Mouse (Mus musculus) layer of hippocampus, adult 11-12 months (tissue): ENCODE data around the gene Gas8.
"Not testable (repeated sequence)": the region's sequence is repeated elsewhere in the genome, so short reads cannot be mapped to it uniquely, and the experiment has no call there.

Experiments
- DNase-seq: peaks from one replicate; pipeline ENCODE4 v3.0.0; 2022; ENCODE audit warnings: low spot score

Gene Gas8

GRCm38 (mm10) chr8:123518667-123519066 lies at the start of gene Gas8:
Gene Gas8 (plus strand): TSS chr8:123518834.
- peak; percentile 93 for DNase-seq

DNA sequence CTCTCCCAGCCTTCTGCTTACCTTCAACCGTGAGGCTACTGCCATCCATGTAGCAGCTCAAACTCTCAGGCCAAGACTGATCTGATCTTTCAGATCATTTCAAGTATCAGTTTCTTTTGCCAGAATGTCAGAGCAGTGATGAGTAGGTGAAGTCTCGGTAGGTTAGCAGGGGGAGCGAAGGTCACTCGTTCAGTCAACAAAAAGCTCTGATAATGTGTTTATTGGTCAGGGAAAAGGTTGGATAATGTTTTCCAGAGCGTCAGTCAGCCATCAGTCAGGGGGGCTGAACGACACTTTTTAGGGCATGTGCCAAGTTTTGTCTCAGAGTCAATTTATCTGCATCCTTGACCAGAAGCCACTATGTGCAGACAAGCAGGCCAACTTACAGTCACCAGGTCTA lies 45.6 kb upstream of the Gas8 start:
- not testable (repeated sequence) for DNase-seq

- DNase-seq = not testable (repeated sequence)
Measured at GRCm38 (mm10) chr8:123474549-123474948, 44.1 kb upstream of the Gas8 start.

- peak; percentile 28 for DNase-seq
Measured at GRCm38 (mm10) chr8:123476911-123477736, 41.5 kb upstream of the Gas8 start.

GRCm38 (mm10) chr8:123477737-123478258 lies 40.8 kb upstream of the Gas8 start, which contains the start of gene Afg3l1:
Gene Afg3l1 (plus strand): TSS chr8:123477903.
- peak; percentile 94 for DNase-seq

GRCm38 (mm10) chr8:123478456-123479218 lies 40.0 kb upstream of the Gas8 start:
- DNase-seq = peak; percentile 19

DNA sequence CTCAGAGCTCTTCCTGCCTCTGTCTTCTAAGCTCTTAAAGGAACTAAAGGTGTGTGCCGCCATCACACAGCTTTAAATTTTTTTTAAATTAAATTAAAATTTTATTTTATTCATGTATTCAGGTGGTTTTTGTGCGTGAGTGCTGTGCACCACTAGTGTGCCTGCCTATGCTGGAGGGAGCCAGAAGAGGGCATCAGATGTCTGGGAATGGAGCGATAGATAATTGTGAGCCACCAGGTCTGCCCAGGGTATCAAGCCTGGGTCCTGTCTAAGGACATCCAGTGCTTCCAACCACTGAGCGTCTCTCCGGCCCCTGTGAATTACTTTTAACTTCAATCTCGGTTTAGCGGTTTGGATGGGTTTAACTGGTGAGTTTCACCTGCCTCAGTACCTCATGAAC lies 36.0 kb upstream of the Gas8 start:
- DNase-seq = no peak

DNA sequence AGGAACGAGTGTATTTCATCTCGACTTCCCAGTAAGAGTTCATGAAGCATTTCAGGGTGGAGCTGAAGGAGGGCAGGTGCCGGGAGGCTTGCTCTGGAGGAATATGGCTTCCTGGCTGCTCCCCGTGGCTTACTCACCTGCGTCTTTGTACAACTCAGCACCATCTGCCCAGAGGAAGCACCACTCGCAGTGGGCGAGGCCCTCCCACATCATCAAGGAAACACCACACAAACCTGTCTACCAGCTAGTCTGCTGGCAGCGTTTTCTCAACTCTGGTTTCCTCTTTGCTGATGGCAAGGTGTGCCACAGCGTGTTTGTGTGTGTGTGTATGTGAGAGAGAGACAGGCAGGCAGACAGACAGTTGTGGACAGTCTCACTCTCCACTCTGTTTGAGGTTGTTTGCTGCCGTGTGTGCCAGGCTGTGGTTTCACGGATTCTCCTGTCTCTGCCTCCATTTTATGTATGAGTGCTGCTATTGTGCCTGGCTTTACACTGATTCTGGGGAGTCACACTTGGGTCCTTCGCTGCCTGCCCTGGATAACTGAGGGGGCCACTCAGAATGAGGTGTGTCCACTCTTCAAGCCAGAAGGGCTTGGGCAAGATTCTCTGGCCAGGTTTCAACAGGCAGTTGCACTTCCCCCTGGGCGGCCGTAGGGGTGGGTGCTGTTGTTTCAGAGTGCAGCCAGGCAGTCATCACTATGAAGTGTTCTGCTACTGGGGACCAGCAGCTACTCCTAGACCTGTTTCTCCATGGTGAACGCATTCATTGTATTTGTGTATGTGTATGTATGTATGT lies 27.2 kb upstream of the Gas8 start:
- DNase-seq = no peak

- DNase-seq = no peak
Measured at GRCm38 (mm10) chr8:123492898-123493297, 25.7 kb upstream of the Gas8 start.

GRCm38 (mm10) chr8:123497699-123498098 lies 20.9 kb upstream of the Gas8 start:
- DNase-seq = no peak

DNA sequence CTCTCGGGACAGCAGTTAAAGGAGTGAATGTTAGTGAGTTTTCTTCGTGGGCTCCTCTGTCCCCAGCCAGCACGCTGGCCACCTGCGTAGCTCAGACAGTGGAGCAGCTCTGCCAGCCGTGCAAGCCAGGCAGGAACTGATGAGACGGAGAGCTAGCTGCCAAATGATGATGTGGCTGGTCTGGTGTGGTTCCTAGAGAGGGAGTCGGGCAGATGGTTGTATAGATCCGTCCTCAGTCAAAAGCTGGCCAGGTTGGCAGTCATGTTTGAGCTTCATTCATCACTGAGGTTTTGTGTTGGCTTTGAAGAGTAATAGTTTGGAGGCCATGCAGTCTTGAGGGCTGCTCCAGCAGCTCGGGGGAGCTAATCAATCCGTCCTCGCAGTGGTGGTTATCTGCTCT lies 19.7 kb upstream of the Gas8 start:
- DNase-seq = peak; percentile 57

GRCm38 (mm10) chr8:123499556-123499955 lies 19.1 kb upstream of the Gas8 start:
- no peak for DNase-seq

DNA sequence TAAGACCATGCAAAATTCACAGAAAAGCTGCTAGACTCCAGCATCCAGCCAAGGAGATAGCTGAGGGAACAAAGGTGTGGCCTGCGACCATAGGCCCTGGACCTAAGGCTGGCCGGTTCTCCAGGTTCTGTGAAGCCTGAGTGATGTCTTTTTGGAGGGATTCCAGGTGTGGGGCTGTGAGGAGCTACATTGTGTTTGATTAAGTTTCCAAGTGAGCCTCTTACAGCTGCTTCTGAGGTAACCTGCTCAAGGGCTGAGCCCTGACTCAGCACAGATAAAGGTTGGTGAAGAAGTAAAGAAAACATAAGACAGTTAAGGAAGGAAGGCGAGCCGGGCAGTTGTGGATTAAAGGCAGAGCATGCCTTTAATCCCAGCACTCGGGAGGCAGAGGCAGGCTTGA lies 16.4 kb upstream of the Gas8 start:
- DNase-seq = no peak

DNA sequence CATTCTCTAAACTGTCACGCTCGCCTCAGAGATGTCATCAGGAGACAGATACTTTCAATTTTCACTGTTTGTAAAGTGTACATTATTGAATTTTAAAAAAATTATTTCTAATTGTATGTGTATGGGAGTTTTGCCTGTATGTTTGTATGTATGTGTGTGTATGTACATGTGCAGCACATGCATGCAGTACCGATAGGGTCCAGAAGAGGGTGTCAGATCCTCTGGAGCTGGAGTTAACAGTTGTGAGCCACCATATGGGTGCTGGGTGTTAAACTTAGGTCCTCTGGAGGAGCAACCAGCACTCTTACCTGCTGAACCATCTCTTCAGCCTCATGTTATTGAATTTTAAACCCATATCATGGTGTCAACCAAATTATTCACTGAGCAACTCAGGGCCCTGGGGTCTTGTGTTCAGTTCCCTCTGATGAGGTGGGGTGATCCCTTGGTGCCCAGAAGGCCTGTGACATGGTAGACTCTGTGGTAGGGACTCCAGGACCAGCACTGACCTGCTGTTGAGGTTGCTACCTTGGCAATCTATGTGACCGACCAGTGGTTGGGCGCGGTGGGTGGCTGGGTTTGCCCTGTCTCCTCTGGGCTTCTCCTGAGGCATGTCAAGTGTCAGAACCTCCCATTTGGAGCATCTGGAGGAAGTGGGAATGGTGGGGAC lies 14.7 kb upstream of the Gas8 start:
- DNase-seq = no peak

DNA sequence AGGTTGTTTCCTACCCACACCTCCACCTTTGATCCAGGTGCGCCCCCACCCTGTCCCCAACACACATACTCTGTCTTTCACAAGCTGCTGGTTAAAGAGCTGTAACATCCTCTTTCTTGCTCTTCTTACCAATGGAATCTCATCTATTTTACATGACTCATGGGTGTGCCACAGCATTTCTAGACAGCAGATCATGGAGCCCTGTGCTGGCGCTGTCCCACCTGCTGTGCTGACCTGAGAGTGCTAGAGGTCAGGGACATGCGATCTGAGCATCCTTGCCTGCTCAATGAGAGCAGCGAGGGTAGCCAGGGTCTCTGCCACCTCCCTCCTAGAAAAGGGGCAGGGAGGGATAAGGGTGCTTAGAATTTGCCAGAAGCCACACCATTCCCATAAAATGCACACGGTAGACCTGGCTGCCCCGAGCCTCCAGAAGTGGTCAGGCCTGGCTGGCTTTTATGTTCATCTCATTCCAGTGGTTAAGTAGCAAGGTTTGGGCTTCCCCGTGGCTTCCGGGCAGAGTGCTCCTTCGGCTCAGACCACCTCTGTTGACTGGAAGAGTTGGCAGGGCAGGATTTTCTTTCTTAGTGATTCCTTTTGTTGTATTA lies 13.9 kb upstream of the Gas8 start:
- DNase-seq = no peak

DNA sequence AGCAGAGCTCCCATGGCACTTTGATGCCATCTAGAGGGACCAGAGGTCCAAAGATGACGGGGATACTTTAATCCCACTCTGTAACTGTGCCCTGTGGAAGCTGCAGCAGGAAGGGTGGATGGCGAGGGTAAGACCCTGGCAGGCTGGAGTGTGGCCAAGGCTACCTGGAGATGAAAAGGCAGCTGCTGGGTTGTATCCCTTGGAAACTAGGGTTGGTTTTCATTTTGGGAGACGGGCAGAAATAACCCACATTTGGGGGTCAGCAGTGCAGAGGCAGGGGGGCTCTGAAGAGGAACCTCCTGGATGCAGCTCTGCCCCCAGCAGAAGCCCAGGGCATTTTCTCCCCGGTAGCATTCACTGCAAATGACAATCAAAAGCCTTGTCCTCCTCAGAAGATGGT lies 13.4 kb upstream of the Gas8 start:
- no peak for DNase-seq

DNA sequence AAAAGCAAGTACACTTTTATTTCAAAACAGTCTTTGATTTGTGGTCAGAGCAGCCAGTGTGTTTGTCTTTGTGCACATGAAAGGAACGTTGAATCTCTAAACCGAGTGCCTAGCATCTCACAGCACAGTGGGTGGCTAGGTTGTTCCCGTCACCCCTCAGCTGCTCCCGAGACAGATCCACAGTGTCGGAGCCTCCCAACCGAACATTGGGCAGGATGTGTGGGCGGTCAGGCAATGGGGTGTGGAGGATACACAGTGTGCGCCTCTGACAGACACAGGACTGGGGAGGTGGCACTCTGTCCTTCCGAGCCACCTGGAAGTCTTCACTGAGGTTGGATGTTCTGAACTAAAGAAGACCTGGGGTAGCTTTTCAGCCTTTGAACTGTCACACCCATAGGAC lies 12.9 kb upstream of the Gas8 start:
- no peak for DNase-seq

- no peak for DNase-seq
Measured at GRCm38 (mm10) chr8:123507153-123507552, 11.5 kb upstream of the Gas8 start.

GRCm38 (mm10) chr8:123510819-123511218 lies 7.8 kb upstream of the Gas8 start:
- DNase-seq = no peak

DNA sequence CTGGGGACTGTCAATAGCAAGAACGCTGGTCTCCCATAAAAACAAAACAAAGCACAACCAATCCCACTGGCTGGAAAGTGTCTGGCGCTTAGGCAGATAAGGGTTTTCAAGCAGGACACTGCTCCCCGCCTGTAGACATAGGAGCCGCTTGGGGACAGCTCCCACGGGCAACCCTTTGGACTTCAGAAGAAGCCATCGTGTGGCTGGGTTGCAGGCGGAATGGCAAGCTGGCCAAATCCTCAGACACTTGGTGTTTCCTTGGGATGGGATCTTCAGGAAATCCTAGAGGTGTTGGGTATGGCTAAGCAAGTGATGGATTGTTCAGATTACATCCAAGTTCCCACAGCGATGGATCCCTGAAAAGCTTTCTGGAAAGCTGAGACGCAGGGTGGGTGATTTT lies 4.5 kb upstream of the Gas8 start:
- DNase-seq = no peak
